Mouse (Mus musculus) urinary bladder, adult 18-20 months (tissue): ENCODE results near the gene Dok5.

Experiments
- DNase-seq, 2 experiments: peaks; one replicate each; pipeline ENCODE4 v3.0.0; 2022; ENCODE audit warnings: low spot score in 2 of 2, mixed read lengths in 2 of 2

The Dok5 gene

GRCm38 (mm10) chr2:170731632-170732561, at the start of gene Dok5:
Gene Dok5, plus strand, starts transcription at chr2:170731807.
- peak; percentile 9 to 35 for DNase-seq

DNA sequence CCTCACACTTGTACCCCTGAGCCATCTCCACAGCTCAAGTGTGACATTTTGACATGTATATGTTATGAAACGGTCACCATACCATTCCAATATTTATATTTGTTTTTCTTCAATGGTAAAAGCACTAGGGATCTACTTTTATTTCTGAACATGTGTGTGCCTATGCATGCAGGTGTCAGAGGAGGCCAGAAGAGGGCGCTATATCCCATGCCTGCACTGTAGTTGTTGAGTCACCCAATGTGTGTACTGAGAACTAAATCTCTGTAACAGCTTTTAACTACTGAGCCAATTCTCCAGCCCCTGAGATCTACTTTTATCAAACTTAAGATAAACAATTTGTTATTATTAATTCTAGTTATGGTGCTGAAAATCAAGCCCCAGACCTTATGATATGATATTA, 48.2 kb upstream of the Dok5 start:
- no peak for DNase-seq

DNA sequence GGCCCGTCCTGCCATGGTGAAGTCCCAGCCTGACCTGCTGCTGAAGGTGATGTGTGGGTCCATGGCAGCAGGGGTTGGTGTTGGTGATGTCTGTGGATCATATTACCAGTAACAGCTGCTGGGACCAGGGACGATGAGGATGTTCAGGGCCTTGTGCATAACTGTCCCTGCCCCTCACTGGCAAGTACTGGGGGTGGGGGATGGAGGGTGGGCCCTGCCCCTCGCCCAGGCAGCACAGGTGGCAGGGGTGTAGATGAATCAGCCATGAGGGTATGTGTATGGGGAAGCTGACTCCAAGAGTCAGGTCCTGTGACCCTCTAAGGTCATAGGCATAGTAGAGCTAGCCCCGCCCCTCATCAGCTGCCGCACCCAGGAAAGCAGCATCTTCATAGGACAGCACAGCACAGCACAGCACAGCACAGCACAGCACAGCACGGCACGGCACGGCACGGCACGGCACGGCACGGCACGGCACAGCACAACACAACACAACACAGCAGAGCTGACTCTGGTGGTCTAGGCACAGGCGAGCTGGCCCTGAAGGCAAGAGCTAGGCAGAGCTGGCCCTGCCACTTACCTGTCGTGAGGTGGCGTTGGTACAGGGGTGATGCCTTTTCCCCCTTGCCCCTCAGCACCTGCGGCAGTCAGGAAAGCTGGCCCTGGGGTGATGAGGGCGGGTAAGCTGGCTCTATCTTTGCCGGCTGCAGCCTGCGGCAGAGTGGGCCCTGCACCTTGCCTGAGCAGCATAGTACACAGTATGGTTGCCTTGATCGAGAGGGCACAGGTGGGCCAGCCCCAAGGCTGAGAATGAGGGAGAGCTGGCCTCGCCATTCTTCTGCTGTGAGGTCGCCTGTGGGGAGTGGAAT, 36.3 kb upstream of the Dok5 start:
- DNase-seq = no peak

- DNase-seq = no peak
Measured at GRCm38 (mm10) chr2:170695937-170696510, 35.6 kb upstream of the Dok5 start.

- no peak for DNase-seq
Measured at GRCm38 (mm10) chr2:170700471-170700870, 31.1 kb upstream of the Dok5 start.

DNA sequence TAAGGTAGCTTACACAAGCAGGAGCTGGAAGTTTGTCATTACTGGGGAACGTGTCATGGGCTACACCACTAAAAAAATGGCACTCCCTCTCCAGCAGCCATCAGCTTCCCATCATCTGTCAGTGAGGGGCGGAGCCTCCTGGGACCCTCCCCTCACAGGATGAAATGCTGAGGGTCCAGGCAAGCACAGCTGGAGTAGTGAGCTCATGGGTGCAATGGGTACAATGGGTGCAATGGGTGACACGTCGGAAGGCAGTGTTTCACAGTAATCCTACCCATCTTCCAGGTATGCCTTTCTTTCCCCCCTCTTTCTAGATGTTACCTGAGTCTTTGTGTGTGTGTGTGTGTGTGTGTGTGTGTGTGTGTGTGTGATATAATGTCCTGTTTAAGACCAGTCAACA, 25.1 kb upstream of the Dok5 start:
- DNase-seq = no peak

- DNase-seq = no peak
Measured at GRCm38 (mm10) chr2:170707672-170708071, 23.9 kb upstream of the Dok5 start.

DNA sequence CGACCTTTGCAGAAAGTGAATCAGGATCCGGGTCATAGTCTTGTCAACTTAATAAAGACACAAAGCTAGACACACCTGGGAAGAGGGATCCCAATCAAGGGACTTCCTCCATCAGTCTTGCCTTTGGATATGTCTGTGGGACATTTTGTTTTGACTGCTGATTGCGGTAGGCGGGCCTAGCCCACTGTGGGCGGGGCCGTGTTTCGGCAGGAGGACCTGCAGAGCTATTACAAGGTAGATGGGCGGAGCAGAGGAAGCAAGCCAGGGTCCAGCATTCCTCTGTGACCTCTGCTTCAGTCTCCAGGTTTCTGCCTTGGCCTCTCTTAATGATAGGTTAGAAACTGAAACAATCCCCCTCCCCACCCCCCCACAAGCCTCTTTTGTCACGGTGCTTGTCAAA, 22.7 kb upstream of the Dok5 start:
- DNase-seq = no peak

- no peak for DNase-seq
Measured at GRCm38 (mm10) chr2:170712658-170713285, 18.8 kb upstream of the Dok5 start.

DNA sequence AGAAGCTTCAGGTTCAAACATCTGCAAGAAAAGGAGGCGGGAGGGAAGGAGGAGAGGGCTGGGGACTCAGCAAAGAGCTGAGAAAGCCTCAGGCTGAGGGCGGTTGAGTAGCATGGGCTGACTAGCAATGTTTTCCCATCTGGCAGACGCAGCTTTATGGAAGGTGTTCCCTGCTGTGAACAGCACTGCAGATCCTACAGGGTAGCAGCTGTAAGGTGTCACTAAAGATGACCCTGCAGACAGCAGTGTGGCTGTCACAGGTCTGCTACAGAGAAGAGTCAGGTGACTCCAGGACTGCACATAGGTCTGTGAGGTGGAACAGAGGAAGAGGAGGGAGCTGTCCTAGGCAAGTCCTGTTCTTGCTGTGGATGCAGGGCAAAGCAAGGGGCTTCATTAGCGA, 11.2 kb upstream of the Dok5 start:
- DNase-seq = no peak

DNA sequence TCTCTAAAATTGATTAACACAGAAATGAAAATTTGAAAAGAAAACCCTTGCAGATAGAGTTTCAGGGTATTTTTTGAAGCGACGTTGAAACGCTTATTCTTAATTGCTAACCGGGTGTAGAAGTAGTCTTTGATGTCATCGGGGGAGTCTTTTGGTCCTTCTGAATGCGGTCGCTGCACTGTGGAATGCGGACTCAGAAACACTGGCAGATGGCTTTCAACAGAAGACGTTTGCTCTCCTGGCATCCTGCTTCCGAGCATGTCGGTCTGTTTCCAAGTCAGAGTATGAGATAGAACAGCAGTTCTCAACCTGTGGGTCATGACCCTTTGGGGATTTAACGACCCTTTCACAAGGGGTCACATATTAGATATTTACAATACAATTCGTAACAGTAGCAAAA, 7.5 kb upstream of the Dok5 start:
- DNase-seq = no peak

DNA sequence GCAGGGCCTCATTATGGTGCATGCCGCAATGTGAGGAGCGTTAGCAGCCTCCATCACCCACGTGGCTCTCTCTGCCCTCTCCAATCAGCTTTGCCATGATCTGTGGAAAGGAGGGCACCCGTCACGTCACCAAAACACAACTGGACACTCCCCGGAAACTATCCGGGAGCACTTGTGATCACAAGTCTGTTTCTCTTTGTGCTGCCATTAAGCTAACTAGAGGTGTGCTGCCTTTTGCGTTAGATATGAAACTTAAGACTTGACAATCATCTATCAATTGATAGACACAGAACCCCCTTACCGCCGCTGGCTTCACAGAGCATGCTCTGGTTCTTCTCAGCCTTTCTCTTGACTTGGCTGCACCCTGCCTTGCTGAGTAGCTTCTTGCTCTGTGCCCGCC, 6.9 kb upstream of the Dok5 start:
- no peak for DNase-seq

- DNase-seq = no peak
Measured at GRCm38 (mm10) chr2:170725796-170726195, 5.8 kb upstream of the Dok5 start.

GRCm38 (mm10) chr2:170726996-170727710, 4.5 kb upstream of the Dok5 start:
- no peak for DNase-seq

DNA sequence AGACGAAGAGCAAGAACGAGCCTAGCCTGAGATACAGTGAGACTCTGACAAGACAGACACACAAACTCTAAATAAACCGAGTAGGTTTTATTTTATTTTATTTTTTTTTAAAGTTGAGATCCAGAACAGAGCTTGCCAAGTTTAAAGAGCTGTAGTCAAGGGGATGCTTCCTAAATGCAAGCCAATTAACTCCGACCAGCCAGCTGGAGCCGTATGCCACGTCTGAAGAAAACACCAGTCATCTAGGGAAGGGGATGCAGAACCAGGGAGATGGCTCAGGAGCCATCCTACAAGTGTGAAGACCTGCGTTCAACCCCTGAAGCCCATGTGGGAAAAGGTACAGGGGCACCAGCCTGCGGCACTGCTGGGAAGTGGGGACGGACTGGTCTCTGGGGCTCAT, 2.7 kb upstream of the Dok5 start:
- DNase-seq = no peak

- no peak for DNase-seq
Measured at GRCm38 (mm10) chr2:170729661-170730060, 1.9 kb upstream of the Dok5 start.

DNA sequence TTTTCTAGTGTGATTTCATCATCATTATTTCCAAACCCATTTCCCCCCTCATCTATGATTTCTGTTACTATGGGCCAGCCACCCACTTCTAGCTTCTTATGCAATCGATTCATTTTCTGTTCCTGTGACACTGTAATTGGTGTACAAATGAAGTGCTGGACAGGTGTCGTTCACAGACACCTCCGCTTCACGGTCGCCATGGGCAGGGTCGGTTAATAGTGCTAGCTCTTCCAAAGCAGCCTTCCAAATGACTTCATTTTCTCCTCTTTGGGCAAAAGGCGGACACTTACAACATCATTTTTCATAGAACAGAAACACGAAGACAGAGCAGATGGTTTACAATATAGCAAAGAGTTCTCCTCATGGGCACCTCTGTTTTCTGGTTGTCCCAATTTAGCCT, 1.5 kb upstream of the Dok5 start:
- DNase-seq = no peak

GRCm38 (mm10) chr2:170730781-170731180, 826 bp upstream of the Dok5 start:
- no peak for DNase-seq

- no peak for DNase-seq
Measured at GRCm38 (mm10) chr2:170731205-170731604, 402 bp upstream of the Dok5 start.

DNA sequence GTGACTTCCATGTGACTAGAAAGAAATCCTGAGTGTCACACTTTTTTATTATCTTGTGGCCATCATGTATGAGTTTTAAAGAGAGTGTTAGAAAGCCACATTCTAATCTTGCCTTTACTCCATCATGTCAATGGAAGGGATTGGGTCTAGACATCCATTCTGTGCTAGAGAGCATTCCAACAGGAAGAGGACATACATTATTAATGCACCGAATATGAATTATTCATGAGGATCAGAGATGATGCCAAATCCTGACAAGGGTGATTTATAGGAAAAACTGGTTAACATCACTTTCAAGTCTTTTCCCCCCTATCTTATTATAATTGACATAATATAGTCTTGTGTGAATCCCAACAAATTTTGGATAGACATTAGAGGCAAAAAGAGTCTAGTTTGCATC, 2.1 kb downstream of the Dok5 start:
- DNase-seq = no peak

GRCm38 (mm10) chr2:170734446-170734845, 2.8 kb downstream of the Dok5 start:
- no peak for DNase-seq
